Mouse (Mus musculus) embryonic facial prominence, embryonic 13.5 days (tissue): ENCODE results near the gene Cwc22. TPM values are rescaled to one million over a fixed set of nuclear protein-coding genes. Genes with fewer than 3 reads are reported as not detected.

Experiments used
- ATAC-seq: fragments of 200-750 bp; cut with Nextera tagmentation; 2 replicates; pipeline ENCODE4 v1.8.0; 2017; ENCODE audit warnings: low read depth; ENCODE audit not compliant: insufficient number of reproducible peaks, insufficient read depth, low FRiP score, low TSS enrichment
- H3K27ac ChIP-seq: fragments of 300-500 bp; sonication (generic); 2 replicates; pipeline ENCODE4 v1.5.1; 2015; ENCODE audit warnings: moderate library complexity, mild to moderate bottlenecking, inconsistent platforms
- H3K27me3 ChIP-seq: fragments of 300-500 bp; sonication (generic); 2 replicates; pipeline ENCODE4 v1.6.1; 2015; ENCODE audit warnings: mild to moderate bottlenecking, inconsistent platforms
- H3K36me3 ChIP-seq: fragments of 300-500 bp; sonication (generic); 2 replicates; pipeline ENCODE4 v1.6.1; 2015; ENCODE audit warnings: mild to moderate bottlenecking, inconsistent platforms
- H3K4me1 ChIP-seq: fragments of 300-500 bp; sonication (generic); 2 replicates; pipeline ENCODE4 v1.6.1; 2015; ENCODE audit warnings: inconsistent platforms
- H3K4me2 ChIP-seq: fragments of 300-500 bp; sonication (generic); 2 replicates; pipeline ENCODE4 v1.6.1; 2015; ENCODE audit warnings: moderate library complexity, mild to moderate bottlenecking, inconsistent platforms
- H3K4me3 ChIP-seq: fragments of 300-500 bp; sonication (generic); 2 replicates; pipeline ENCODE4 v1.5.1; 2015; ENCODE audit warnings: mild to moderate bottlenecking, inconsistent platforms
- H3K9ac ChIP-seq: fragments of 300-500 bp; sonication (generic); 2 replicates; pipeline ENCODE4 v1.6.1; 2015; ENCODE audit warnings: mild to moderate bottlenecking, inconsistent platforms
- H3K9me3 ChIP-seq: fragments of 300-500 bp; sonication (generic); 2 replicates; pipeline ENCODE4 v1.6.1; 2016; ENCODE audit warnings: inconsistent platforms
- WGBS: fragments of 180-500 bp; shearing (Covaris S2); methylation state at CpG from one replicate; pipeline ENCODE4 v1.1.7; 2015; ENCODE audit warnings: mixed read lengths; 5-methylcytosine and 5-hydroxymethylcytosine counted together
- polyA plus RNA-seq: library from polyadenylated mRNA; unstranded; fragments of >200 nt; fragmentation: Nextera tagmentation; extraction: Ambion mirVana; gene quantifications from 2 replicates; pipeline ENCODE4 v1.2.1, GENCODE M21; 2015

Gene Cwc22
- polyA plus RNA-seq, 1 experiment from 2014 or later = 35.5 TPM

GRCm38 (mm10) chr2:77944281-77944680, 1.9 kb downstream of the Cwc22 start:
- Histone ChIP-seq H3K4me2 (no peak overlapping the region; the same call in 1 of the 2 replicates), H3K27me3 (no peaks in the 10 kb centered on the region), H3K9ac (no peak overlapping the region), H3K4me1 (peaks cover 14% of the 10 kb centered on the region), H3K27ac (no peak overlapping the region), H3K4me3 (no peak overlapping the region), H3K36me3 (peaks cover 4% of the 10 kb centered on the region), H3K9me3 (no peaks in the 10 kb centered on the region)
- no peak for ATAC-seq
- WGBS = 96% methylated on average over 5 of the region's 5 CpGs

- peaks cover 14% of the 10 kb centered on the region for H3K4me1 ChIP-seq
- H3K27me3 ChIP-seq = no peaks in the 10 kb centered on the region
- H3K36me3 ChIP-seq = peaks cover 8% of the 10 kb centered on the region
Measured at GRCm38 (mm10) chr2:77941944-77942343, 4.2 kb downstream of the Cwc22 start.

GRCm38 (mm10) chr2:77938317-77938716, 7.9 kb downstream of the Cwc22 start:
- H3K36me3 ChIP-seq = peaks cover 34% of the 10 kb centered on the region
- H3K9me3 ChIP-seq = no peaks in the 10 kb centered on the region
- no peaks in the 10 kb centered on the region for H3K27me3 ChIP-seq
- WGBS = 94% methylated on average over 4 of the region's 4 CpGs
- no peak overlapping the region for H3K4me2 ChIP-seq
- ATAC-seq = no peak
- H3K4me1 ChIP-seq = no peaks in the 10 kb centered on the region
- no peak overlapping the region for H3K9ac ChIP-seq
- no peak overlapping the region for H3K27ac ChIP-seq
- H3K4me3 ChIP-seq = no peak overlapping the region

More at GRCm38 (mm10) chr2:77941944-77942343, 4.2 kb downstream of the Cwc22 start:
- no peak for ATAC-seq
- no peaks in the 10 kb centered on the region for H3K9me3 ChIP-seq
- H3K9ac ChIP-seq = no peak overlapping the region
- H3K27ac ChIP-seq = no peak overlapping the region
- H3K4me3 ChIP-seq = no peak overlapping the region
- H3K4me2 ChIP-seq = no peak overlapping the region
- 92% methylated on average over 2 of the region's 2 CpGs for WGBS

DNA sequence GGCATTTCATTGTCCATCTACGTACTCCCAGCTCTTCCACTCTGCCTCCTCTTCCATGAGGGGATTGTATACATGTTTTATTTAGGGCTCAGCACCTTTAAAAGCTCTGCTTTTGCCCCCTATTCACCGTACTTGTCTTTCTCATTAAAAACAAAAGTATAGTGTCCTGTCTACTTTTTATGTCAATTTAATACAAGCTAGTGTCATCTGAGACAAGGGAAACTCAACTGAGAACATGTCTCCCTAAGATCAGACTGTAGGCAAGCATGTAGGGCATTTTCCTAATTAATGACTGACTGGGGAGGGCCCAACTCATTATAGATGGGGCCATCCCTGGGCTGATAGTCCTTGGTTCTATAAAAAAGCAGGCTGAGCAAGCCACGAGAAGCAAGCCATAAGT, 8.4 kb downstream of the Cwc22 start:
- WGBS = 87% methylated on average over 3 of the region's 3 CpGs
- H3K36me3 ChIP-seq = peaks cover 39% of the 10 kb centered on the region

GRCm38 (mm10) chr2:77934138-77934537, 12.0 kb downstream of the Cwc22 start:
- Histone ChIP-seq H3K9me3 (no peaks in the 10 kb centered on the region), H3K4me3 (no peak overlapping the region), H3K9ac (no peak overlapping the region), H3K4me1 (no peaks in the 10 kb centered on the region), H3K36me3 (peaks cover 66% of the 10 kb centered on the region), H3K27ac (no peak overlapping the region), H3K27me3 (no peaks in the 10 kb centered on the region), H3K4me2 (no peak overlapping the region)
- 88% methylated on average over 4 of the region's 4 CpGs for WGBS
- ATAC-seq = no peak

More for the DNA sequence above, 8.4 kb downstream of the Cwc22 start:
- H3K9me3 ChIP-seq = no peaks in the 10 kb centered on the region
- H3K27ac ChIP-seq = no peak overlapping the region
- no peak overlapping the region for H3K4me2 ChIP-seq
- H3K4me1 ChIP-seq = no peaks in the 10 kb centered on the region
- no peak overlapping the region for H3K9ac ChIP-seq
- no peak overlapping the region for H3K4me3 ChIP-seq
- ATAC-seq = no peak
- no peaks in the 10 kb centered on the region for H3K27me3 ChIP-seq

DNA sequence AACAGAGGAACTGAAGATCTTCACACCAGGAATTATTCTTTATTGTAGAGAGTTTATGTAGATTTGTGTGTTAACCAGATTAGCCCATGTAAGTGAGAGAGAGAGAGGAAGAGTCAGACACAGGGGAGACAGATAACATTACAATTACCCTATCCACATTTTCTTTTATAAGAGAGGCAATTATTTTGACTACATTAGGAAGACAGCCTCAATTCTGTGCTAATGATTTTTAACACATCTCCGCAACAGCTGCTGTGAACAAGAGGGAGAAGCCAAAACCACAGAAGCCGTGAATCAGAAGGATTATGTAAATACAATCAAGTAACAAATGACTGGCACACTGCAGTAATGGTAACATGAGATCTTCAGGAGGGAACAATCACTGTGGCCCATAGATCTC, 12.5 kb downstream of the Cwc22 start:
- Histone ChIP-seq H3K4me1 (no peaks in the 10 kb centered on the region), H3K36me3 (peaks cover 68% of the 10 kb centered on the region), H3K27ac (no peak overlapping the region), H3K27me3 (no peaks in the 10 kb centered on the region), H3K4me2 (no peak overlapping the region), H3K9ac (no peak overlapping the region), H3K4me3 (no peak overlapping the region), H3K9me3 (no peaks in the 10 kb centered on the region)
- ATAC-seq = no peak
- WGBS = 80% methylated on average over 2 of the region's 2 CpGs

- H3K9ac ChIP-seq = no peak overlapping the region
- H3K36me3 ChIP-seq = peaks cover 85% of the 10 kb centered on the region
- H3K4me3 ChIP-seq = no peak overlapping the region
- H3K4me1 ChIP-seq = no peaks in the 10 kb centered on the region
- WGBS = 89% methylated on average over 1 of the region's 1 CpGs
- H3K9me3 ChIP-seq = no peaks in the 10 kb centered on the region
- no peaks in the 10 kb centered on the region for H3K27me3 ChIP-seq
- H3K4me2 ChIP-seq = no peak overlapping the region
- no peak overlapping the region for H3K27ac ChIP-seq
- no peak for ATAC-seq
Measured at GRCm38 (mm10) chr2:77931958-77932357, 14.2 kb downstream of the Cwc22 start.

DNA sequence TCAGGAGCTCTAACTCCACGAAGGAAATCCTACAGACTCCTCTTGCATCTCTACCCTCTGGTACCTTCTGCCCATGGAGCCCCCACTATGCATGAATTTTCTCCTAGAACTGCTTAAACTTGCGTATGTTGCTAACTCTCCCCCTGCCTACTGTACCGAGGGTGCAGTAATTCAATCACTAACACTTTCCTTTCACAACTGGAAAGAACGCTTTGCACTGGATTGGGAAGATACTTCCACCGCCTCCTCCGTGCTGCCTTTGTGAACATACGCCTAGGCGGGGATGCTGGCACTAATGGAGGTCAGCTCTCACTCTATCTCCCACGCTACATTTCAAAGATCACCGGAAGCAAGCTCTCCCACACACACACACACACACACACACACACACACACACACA, 17.8 kb downstream of the Cwc22 start:
- Histone ChIP-seq H3K27me3 (no peaks in the 10 kb centered on the region), H3K4me3 (no peak overlapping the region), H3K4me2 (no peak overlapping the region), H3K4me1 (no peaks in the 10 kb centered on the region), H3K9me3 (no peaks in the 10 kb centered on the region), H3K9ac (no peak overlapping the region), H3K36me3 (peaks cover 79% of the 10 kb centered on the region), H3K27ac (no peak overlapping the region)
- WGBS = 95% methylated on average over 10 of the region's 10 CpGs
- ATAC-seq = no peak

- H3K9ac ChIP-seq = no peak overlapping the region
- H3K27me3 ChIP-seq = no peaks in the 10 kb centered on the region
- H3K4me2 ChIP-seq = no peak overlapping the region
- WGBS = 89% methylated on average over 7 of the region's 7 CpGs
- no peak overlapping the region for H3K4me3 ChIP-seq
- no peaks in the 10 kb centered on the region for H3K4me1 ChIP-seq
- no peak overlapping the region for H3K27ac ChIP-seq
- peaks cover 74% of the 10 kb centered on the region for H3K36me3 ChIP-seq
- H3K9me3 ChIP-seq = no peaks in the 10 kb centered on the region
- no peak for ATAC-seq
Measured at GRCm38 (mm10) chr2:77926468-77926867, 19.7 kb downstream of the Cwc22 start.

GRCm38 (mm10) chr2:77925997-77926396, 20.2 kb downstream of the Cwc22 start:
- Histone ChIP-seq H3K4me2 (no peak overlapping the region), H3K9ac (no peak overlapping the region), H3K4me1 (no peaks in the 10 kb centered on the region), H3K27me3 (no peaks in the 10 kb centered on the region), H3K4me3 (no peak overlapping the region), H3K36me3 (peaks cover 74% of the 10 kb centered on the region), H3K9me3 (no peaks in the 10 kb centered on the region), H3K27ac (no peak overlapping the region)
- WGBS = 90% methylated on average over 2 of the region's 2 CpGs
- ATAC-seq = no peak

DNA sequence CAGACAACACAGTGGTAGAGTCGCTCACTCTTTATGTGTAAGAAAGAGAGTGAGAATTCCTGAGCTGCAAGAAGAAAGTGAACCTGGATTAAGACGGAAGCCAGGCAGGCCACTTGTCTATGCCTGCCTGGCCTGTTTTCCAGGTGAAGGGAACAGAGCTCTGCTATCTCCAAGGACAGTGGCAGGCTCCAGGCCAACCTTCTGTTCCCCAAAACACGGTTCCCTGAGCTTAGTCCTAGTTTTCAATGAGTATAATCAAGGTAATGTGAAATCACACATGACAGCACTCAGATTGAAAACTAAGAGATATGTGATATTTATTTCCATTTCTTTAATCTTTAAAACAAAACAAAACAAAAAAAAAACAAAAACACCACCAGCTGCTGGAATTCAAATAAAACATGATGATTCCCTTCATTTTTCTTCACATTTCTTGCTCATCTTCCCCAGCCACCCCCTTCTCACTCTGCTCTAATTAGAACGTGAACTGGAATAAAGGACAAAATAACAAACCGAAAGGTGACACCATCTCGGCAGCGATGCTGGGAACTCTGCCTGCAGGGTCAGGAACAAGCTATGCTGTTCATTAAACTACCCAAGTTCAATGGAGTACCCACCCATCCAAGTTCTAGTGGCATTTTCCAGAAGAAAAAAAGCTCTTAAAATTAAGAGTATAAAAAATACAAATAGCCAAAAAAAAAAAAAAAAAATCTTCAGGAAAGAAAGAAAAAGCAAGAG, 20.8 kb downstream of the Cwc22 start:
- H3K36me3 ChIP-seq = peaks cover 74% of the 10 kb centered on the region
- no peak overlapping the region for H3K4me2 ChIP-seq
- WGBS = 43% methylated on average over 7 of the region's 7 CpGs
- H3K27ac ChIP-seq = no peak overlapping the region
- H3K4me3 ChIP-seq = no peak overlapping the region
- H3K9ac ChIP-seq = no peak overlapping the region
- no peaks in the 10 kb centered on the region for H3K27me3 ChIP-seq
- ATAC-seq = no peak
- no peaks in the 10 kb centered on the region for H3K9me3 ChIP-seq
- no peaks in the 10 kb centered on the region for H3K4me1 ChIP-seq

DNA sequence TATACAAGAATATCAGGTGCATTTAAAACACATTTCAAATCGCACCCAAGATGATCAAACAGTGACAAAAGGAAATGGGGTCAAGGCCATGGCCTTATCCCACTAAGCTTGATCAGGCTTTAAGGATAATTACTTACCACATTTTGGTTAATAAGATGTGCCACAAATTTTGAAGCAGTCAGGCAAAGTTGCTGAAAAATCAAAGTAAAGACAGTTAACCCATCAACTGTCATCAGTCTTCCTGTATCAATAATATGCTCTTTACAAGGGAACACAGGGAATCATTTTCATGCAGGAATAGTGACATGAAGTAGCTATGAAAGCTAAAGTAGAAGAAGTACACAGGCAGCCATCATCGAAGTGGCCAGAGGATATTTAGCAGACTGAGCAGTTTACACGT, 22.2 kb downstream of the Cwc22 start:
- Histone ChIP-seq H3K4me2 (no peak overlapping the region), H3K9ac (no peak overlapping the region), H3K9me3 (no peaks in the 10 kb centered on the region), H3K4me1 (no peaks in the 10 kb centered on the region), H3K36me3 (peaks cover 70% of the 10 kb centered on the region), H3K4me3 (no peak overlapping the region), H3K27ac (no peak overlapping the region), H3K27me3 (no peaks in the 10 kb centered on the region)
- 92% methylated on average over 3 of the region's 3 CpGs for WGBS
- ATAC-seq = no peak
